Mouse (Mus musculus) heart, adult 2 months (tissue): ENCODE data around the gene Grin2d.

Experiments used
- EP300 ChIP-seq: fragments of 200-500 bp; IDR thresholded peaks from 2 replicates; pipeline ENCODE4 v1.6.1; 2011; ENCODE audit warnings: low read depth, low read length, control low read depth; ENCODE audit not compliant: insufficient read depth
- POLR2A ChIP-seq: fragments of 200-500 bp; IDR thresholded peaks from 2 replicates; pipeline ENCODE4 v1.6.1; 2011; ENCODE audit warnings: mild to moderate bottlenecking, low read depth, low read length, control low read depth; ENCODE audit not compliant: insufficient read depth

DNA sequence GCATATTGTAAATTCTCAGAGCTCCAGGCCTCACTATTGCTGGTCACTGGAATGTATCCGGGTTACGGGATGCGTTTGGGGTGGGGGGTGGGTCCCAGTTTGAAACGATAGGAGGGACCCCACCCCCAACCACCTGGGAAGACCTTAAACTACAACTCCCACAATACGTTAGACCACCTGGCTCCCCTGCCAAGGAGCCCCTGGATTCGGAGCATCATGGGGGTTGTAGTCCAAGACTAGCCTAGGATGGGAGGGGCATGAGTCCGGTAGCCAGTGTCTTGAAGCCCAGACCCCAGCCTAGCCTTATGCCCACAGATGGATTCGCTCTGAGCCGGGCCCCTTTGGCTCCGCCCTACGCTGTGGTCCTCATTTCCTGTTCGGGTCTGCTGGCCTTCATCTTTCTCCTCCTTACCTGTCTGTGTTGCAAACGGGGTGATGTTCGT is 92.0 kb downstream of the Grin2d start:
- TF ChIP-seq EP300: no peak
- no peak for TF ChIP-seq POLR2A
